Mouse (Mus musculus) cerebellum, postnatal 25 days (tissue): Measurements from ENCODE around the gene Ddx56.
A peak's percentile ranks its signal among the peaks of the same experiment; 100 is the strongest.

Experiments
- DNase-seq, 2 experiments: peaks; one replicate each; pipeline ENCODE4 v3.0.0; 2021; ENCODE audit warnings: mixed read lengths in 2 of 2

The Ddx56 gene

GRCm38 (mm10) chr11:6267320-6268254, at the start of gene Ddx56:
Gene Ddx56 (minus strand): TSS chr11:6267772.
- peak; percentile 91 to 93 for DNase-seq

- DNase-seq = peak in 1 of 2 experiments; percentile 29
Observed at GRCm38 (mm10) chr11:6316821-6317220, 49.2 kb upstream of the Ddx56 start.

- DNase-seq = no peak
Observed at GRCm38 (mm10) chr11:6313874-6314406, 46.4 kb upstream of the Ddx56 start.

- no peak for DNase-seq
Observed at GRCm38 (mm10) chr11:6308181-6308580, 40.6 kb upstream of the Ddx56 start.

- DNase-seq = no peak
Observed at GRCm38 (mm10) chr11:6305943-6306430, 38.4 kb upstream of the Ddx56 start.

- DNase-seq = no peak
Observed at GRCm38 (mm10) chr11:6302793-6303192, 35.2 kb upstream of the Ddx56 start.

GRCm38 (mm10) chr11:6299435-6299834, 31.9 kb upstream of the Ddx56 start:
- no peak for DNase-seq

- DNase-seq = no peak
Observed at GRCm38 (mm10) chr11:6296077-6296476, 28.5 kb upstream of the Ddx56 start.

GRCm38 (mm10) chr11:6294632-6295031, 27.1 kb upstream of the Ddx56 start:
- DNase-seq = no peak

- DNase-seq = no peak
Observed at GRCm38 (mm10) chr11:6293601-6294000, 26.0 kb upstream of the Ddx56 start.

GRCm38 (mm10) chr11:6292988-6293349, 25.4 kb upstream of the Ddx56 start:
- DNase-seq = no peak

GRCm38 (mm10) chr11:6292116-6292987, 24.8 kb upstream of the Ddx56 start:
- DNase-seq = peak in 1 of 2 experiments; percentile 74

GRCm38 (mm10) chr11:6291401-6292115, 24.0 kb upstream of the Ddx56 start, which contains the start of gene Ogdh:
Gene Ogdh (plus strand): TSS chr11:6291633.
- peak; percentile 99 to 100 for DNase-seq

GRCm38 (mm10) chr11:6290883-6291282, 23.3 kb upstream of the Ddx56 start:
- no peak for DNase-seq

GRCm38 (mm10) chr11:6290138-6290537, 22.6 kb upstream of the Ddx56 start:
- DNase-seq = no peak

- DNase-seq = no peak
Observed at GRCm38 (mm10) chr11:6282940-6283339, 15.4 kb upstream of the Ddx56 start.

- DNase-seq = no peak
Observed at GRCm38 (mm10) chr11:6276466-6276865, 8.9 kb upstream of the Ddx56 start.

- no peak for DNase-seq
Observed at GRCm38 (mm10) chr11:6275094-6275484, 7.5 kb upstream of the Ddx56 start.

GRCm38 (mm10) chr11:6274387-6275093, 7.0 kb upstream of the Ddx56 start, which contains the start of gene Tmed4:
Gene Tmed4 (minus strand): TSS chr11:6274870.
- peak; percentile 99 to 100 for DNase-seq

GRCm38 (mm10) chr11:6273607-6274006, 6.0 kb upstream of the Ddx56 start:
- DNase-seq = peak; percentile 30 to 37

GRCm38 (mm10) chr11:6266621-6267020, 951 bp downstream of the Ddx56 start:
- DNase-seq = no peak
